Mouse (Mus musculus) right cerebral cortex, adult 18-20 months (tissue): Measurements from ENCODE around the gene Mov10.
"Not testable (repeated sequence)": the region's sequence is repeated elsewhere in the genome, so short reads cannot be mapped to it uniquely, and the experiment has no call there.

Source experiments
- DNase-seq: peaks from one replicate; pipeline ENCODE4 v3.0.0; 2022; ENCODE audit warnings: mixed read lengths

Mov10 gene

DNA sequence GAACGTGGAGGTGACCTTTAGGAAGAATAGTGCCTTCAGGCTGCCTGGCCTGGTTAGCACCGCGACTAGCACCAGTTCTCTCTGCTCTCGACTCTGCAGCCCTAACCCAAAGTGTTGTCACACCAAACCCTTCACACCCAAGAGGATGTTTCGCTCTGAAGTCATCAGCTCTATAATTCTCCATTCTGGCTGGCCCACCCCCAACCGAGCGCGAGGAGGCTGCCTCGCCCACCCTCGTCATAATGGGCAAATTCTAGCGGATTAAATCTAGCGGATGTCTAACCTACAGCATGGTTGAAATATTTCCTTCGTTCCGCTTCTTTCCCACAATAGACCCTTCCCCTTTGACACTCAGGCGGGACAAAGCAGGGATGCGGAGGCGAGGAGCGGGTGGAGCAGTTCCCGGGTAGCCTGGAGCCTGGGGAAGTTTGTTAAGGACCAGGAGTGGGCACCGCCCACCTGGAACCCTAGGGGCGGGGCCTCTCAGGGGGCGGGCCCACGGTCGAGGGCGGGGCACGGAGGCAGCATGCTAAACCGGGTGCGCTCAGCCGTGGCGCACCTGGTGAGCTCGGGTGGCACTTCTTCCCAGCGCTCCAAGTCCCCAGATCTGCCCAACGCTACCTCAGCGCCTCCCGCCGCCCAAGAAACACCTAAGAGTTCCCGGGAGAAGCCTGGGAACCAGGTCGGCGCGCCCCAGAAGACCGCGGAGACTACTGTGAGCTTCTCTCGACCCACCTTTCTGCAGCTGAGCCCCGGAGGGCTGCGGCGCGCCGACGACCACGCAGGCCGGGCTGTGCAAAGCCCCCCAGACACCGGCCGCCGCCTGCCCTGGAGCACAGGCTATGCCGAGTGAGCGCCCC is 37.6 kb downstream of the Mov10 start, which contains the start of gene Ppm1j:
Gene Ppm1j (plus strand): TSS at position 496 of the 860 bp plus-strand sequence.
- peak; percentile 33 for DNase-seq

DNA sequence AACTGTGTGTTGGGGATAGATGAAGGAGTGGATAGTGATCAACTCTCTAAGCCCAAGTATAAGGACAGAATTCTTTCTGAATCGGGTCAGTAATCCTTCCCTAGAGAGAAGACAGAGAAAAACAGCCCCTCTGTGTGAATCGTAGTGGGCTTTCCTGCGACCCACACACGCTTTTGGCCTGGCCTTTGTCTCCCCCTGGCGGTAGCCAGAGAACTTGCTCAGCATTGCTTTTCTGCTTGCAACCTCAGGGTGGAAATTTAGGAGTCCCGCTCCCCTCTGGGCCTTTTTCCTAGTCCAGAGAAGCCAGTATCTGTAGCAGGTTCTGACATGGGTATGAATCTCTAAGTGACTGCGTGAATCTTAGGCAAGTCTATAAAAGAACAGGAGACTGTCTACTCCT is 38.4 kb downstream of the Mov10 start:
- no peak for DNase-seq

DNA sequence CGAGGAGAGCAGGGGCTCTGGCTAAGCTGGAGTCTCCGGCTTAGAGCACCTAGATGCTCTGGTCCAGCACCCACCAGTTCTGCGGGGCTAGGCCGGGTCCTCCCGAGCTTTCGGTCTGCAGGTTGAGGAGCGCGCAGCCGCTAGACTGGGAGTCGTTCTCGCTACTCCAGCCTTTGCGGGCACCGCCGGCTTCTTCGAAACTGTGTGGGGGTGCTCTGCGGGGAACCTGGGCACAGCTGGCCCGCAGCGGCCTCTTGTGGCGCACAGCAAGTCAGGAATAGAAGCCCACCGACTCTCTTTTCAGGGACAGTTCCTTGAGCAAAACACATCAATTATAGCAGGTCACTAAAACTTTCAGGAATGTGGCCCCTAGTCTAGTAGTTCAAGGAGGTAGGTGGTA is 41.0 kb downstream of the Mov10 start:
- no peak for DNase-seq

DNA sequence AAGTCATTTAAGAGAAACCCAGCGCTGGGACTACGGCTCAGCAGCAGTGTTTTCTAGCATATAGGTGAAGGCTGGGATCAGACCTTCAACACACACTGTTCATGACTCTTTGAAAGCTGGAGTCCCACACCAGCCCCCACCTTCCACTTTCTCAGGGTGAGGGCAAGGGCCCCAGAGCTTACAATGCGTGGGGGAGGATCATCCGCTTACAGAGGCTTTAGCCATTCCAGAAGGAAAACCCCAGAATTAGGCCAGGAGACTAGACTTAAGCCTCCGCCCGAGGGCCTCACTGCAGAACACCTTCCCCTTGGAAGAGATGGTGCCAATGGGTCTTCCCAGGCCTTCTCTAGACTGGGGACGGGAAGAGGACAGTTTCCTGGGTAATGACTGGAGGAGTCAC is 45.1 kb downstream of the Mov10 start:
- DNase-seq: no peak

DNA sequence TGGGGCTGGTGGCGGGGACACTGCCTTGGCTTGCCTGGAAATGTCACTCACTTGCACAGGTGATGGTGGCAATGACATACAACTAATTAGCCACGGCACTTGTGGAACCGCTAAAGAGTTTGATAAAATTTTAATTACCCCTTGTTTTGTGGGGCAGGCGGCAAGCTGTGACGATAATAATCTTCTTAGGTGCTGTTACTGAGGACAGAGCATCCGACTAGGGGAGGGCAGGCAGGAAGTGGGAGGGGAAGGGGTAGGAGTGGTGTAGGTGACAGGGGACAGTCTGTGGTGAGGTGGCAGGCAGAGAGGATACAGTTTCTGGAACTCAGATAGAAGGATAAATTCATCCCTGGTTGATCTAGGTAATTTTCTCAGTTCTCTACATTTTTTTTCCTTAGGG is 46.9 kb downstream of the Mov10 start:
- no peak for DNase-seq

DNA sequence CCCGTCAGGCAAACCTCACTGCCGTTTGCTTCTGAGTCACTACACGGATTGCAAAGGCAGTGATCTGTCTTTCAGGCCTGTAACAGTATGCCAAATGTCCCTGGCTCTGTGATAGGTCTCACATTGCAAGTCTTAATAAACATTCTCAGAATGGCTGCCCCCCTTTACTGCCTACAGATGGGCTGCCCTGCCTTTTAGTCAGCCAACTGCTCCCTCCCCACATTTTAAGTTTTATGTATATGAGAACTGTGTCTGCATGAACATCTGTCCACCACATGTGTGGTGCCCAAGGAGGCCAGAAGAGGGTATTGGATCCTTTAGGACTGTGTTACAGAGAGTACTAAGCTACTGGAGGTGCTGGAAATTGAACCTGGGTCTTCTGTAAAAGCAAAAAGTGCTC is 47.4 kb downstream of the Mov10 start:
- DNase-seq: no peak

DNA sequence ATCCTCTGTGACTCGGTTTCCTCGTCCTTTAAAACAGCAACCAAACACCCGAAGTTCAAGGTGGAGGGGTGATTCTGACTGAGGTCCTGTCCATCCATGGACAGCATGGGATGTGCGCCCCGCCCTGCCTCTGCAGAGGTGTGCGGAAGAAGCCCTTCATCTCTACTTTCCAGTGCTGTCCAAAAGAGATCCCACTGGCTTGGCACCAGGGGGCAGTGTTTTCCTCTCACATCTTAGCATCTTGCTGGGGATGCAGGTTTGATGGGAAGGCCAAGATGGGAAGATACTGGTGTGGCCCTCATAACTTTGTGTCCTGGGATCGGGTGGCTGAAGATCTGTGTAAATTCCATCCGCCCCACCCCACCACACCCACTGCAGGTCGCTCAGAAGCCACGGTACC is 48.3 kb downstream of the Mov10 start:
- peak; percentile 45 for DNase-seq

DNA sequence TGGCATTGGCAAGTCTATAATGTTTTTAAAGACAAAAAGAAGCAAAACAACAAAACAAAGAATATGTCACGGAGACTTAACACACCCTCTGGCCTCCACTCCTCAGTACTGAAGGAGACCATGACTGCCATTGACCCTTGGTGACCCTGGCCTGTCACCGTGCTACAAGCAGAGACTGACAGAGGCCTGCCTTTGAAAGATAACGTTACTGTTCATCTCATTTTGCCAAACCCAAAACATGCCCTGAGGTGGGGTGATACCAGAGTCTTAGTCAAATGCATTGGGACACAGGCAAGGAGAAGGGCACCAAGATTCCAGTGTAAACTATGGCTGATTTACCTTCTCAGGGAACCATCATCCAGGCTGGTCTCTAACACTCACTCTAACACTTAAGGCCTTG is 49.2 kb downstream of the Mov10 start:
- DNase-seq: no peak

DNA sequence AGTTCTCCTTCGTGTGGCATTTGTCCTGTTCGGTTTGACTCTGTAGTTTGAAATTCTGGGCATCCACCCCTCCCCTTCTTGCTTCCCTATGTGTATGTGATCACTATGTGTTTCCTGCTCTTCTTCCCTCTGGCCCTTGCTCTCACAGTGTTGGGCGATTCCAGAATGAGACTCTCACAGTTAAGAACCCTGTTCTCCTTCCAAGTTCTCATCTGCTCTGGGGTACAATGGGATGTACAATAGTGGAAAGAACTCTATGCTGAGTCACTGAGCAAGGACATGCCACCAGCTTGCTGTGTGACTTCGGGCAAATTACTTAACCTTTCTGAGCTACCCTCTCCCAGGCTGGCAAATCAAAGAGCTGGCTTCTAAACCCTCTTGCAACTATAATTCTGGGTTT is 50.6 kb downstream of the Mov10 start:
- no peak for DNase-seq

DNA sequence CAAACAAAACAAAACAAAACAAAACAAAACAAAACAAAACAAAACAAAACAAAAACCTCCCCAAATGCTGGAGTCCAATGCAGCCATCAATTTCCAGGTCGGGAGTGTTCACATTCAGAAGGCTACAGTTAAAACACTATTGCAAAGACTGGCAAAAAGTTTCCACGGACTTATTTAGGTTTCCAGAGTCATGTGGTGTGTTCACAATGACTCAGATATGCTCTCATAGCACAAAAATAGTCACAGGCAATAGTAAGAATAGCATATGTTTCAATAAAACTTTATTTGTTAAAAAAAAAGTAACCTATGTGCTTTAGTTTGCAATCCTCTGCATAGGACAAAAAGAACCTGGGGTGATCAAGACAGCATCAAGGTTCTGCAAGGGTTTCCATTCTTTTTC is 51.2 kb downstream of the Mov10 start:
- no peak for DNase-seq

DNA sequence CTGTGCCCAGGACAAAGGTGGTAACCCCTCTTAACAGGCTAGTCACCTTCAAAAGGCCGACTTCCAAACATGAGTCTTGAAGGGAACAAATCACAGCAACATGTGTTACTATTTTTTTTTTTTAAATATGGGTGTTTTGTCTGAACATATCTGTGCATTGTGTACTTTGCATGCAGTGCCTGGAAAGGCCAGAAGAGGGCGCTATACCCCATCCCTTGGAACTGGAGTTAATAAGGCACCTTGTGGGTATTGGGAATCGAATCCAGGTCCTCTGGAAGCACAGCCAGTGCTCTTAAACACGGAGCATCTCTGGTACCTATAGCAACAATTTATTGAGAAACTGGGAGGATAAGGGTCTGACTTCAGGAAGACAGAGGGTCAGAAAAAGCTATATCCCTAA is 53.3 kb downstream of the Mov10 start:
- no peak for DNase-seq

DNA sequence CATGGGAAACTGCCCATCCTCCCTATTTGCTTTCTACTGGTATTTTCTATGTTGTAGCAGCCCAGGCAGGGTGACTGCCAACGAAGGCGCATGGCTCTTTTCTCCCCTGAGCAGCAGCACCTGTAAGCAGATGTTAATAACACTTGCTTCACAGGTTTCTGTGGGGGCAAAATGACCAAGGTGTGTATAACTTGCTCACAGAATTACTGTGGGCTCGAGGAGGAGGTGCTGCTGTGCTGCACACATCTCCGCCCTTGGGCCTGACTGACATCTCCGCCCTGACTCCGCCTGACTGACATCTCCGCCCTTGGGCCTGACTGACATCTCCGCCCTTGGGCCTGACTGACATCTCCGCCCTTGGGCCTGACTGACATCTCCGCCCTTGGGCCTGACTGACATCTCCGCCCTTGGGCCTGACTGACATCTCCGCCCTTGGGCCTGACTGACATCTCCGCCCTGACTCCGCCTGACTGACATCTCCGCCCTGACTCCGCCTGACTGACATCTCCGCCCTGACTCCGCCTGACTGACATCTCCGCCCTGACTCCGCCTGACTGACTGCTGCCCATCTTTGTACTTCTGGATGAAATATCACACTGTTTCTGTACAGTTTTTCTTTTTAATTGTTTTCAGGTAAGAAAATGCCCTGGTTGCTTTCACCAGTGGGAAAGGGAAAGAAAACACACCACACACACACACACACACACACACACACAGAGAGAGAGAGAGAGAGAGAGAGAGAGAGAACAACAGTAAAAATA is 56.1 kb downstream of the Mov10 start:
- DNase-seq: not testable (repeated sequence)

DNA sequence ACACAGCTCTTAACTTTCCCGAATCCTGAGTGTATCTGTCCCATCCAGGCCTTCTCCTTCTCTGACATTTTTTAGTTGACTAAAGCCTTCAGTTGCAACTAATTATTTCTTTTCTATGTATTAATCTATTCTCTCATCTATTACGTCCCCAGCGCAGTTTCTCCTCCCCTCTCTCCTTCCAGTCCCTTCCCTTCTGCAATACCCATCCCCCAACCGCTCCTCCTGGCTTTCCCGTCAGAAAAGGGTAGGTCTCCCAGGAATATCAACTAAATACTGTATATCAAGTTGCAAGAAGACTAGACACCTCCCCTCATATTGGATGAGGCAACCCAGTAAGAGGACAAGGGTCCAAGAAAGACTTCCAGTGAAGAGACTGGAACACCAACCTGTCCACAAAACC is 59.5 kb downstream of the Mov10 start:
- no peak for DNase-seq

DNA sequence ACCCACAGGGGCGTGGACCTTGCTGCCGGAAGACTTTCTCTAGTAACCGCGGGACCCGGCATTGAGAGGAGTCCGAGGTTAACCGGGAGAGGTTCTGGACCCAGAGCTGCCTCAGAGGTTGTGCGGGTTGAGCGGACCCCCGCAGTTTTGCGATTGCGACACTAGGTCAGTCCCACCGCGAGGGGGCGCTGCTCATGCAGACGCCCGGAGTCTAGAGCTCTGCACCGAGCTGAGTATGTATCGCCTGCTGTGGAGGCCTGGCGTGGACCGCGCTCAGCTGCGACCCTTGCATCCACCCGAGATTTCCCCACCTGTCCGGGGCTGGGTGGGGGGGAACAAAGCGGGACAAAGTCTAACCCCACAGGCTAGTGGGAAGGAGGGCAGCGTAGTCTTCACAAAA is 60.0 kb downstream of the Mov10 start:
- DNase-seq: peak; percentile 58

DNA sequence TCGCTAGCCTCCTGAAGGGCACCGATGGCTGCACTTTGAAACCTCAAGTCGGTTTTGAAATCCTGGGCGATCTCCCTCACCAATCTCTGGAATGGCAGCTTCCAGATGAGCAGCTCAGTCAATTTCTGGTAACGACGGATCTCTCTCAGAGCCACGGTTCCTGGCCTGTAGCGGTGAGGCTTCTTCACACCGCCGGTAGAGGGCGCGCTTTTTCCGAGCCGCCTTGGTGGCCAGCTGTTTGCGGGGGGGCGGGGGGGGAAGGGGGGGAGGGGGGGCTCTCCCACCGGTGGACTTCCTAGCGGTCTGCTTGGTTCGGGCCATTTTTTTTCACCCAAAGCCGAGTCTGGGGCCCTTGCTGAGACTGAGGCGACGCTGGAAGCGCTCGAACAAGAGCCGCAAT is 65.5 kb downstream of the Mov10 start:
- not testable (repeated sequence) for DNase-seq
